Mouse (Mus musculus): Measurements from ENCODE around the gene Rab3gap2.

GRCm38 (mm10) chr1:185271373-185271772, 67.5 kb downstream of the Rab3gap2 start:
- TF ChIP-seq CHD2 (IDR thresholded peaks at IDR 0.05; ENCODE audit: low read depth, low read length): no peak
- no peak for TF ChIP-seq ZC3H11A (IDR thresholded peaks at IDR 0.05; ENCODE audit: borderline replicate concordance, low read depth, low read length)

Data from ES-E14 (cell line).